8 mouse cellular contexts compared by ENCODE assay signal in genomic region chr3:51288880-51289821, GRCm38 (mm10). TPM values are rescaled to one million over a fixed set of nuclear protein-coding genes. Genes with fewer than 3 reads are reported as not detected.
DNase-seq lines count a peak whose midpoint lies in the region; ATAC-seq and TF ChIP-seq lines count a peak whose summit lies in the region.

No protein-coding gene starts in this region.

- H3K4me2 ChIP-seq in embryonic facial prominence, embryonic 11.5 days (ENCODE audit: low read depth, low read length), result no peak overlapping the region
- H3K4me2 ChIP-seq in liver, embryonic 16.5 days (ENCODE audit: low read depth, low read length), result no peak overlapping the region
- H3K4me2 ChIP-seq in neural tube, embryonic 15.5 days, result no peak overlapping the region

- TF ChIP-seq CTCF in C2C12 (IDR thresholded peaks at IDR 0.05; ENCODE audit: control insufficient read depth, insufficient read depth, insufficient read length), result peak; percentile 20

- H3K9me3 ChIP-seq in embryonic facial prominence, embryonic 11.5 days (replicated peaks; ENCODE audit: control insufficient read depth, low read length), result no peaks in the 10 kb centered on the region
- no peaks in the 10 kb centered on the region for H3K9me3 ChIP-seq in liver, embryonic 16.5 days (replicated peaks; ENCODE audit: control insufficient read depth, low read length)
- H3K9me3 ChIP-seq in neural tube, embryonic 15.5 days (replicated peaks), result no peaks in the 10 kb centered on the region

- no peaks in the 10 kb centered on the region for H3K36me3 ChIP-seq in C2C12 (ENCODE audit: control insufficient read depth, insufficient read depth)
- no peaks in the 10 kb centered on the region for H3K36me3 ChIP-seq in embryonic facial prominence, embryonic 11.5 days (replicated peaks; ENCODE audit: control insufficient read depth, insufficient read depth, low read depth, low read length)
- peaks cover 13% of the 10 kb centered on the region for H3K36me3 ChIP-seq in liver, embryonic 16.5 days (ENCODE audit: control insufficient read depth, insufficient read depth)
- no peaks in the 10 kb centered on the region for H3K36me3 ChIP-seq in neural tube, embryonic 15.5 days

- H3K9ac ChIP-seq in embryonic facial prominence, embryonic 11.5 days (replicated peaks; ENCODE audit: low read length), result no peak overlapping the region
- H3K9ac ChIP-seq in liver, embryonic 16.5 days (ENCODE audit: low read depth, low read length), result no peak overlapping the region
- H3K9ac ChIP-seq in neural tube, embryonic 15.5 days (replicated peaks), result no peak overlapping the region

- no peaks in the 10 kb centered on the region for H3K79me3 ChIP-seq in C2C12 (ENCODE audit: low read depth)

- no peak overlapping the region for H3ac ChIP-seq in C2C12 (ENCODE audit: control insufficient read depth, insufficient read length, low read depth)

- H3K27me3 ChIP-seq in C2C12 (ENCODE audit: control insufficient read depth, insufficient read depth, insufficient read length), result no peaks in the 10 kb centered on the region
- no peaks in the 10 kb centered on the region for H3K27me3 ChIP-seq in embryonic facial prominence, embryonic 11.5 days (ENCODE audit: control insufficient read depth, insufficient read depth, low read length)
- H3K27me3 ChIP-seq in liver, embryonic 16.5 days (ENCODE audit: control insufficient read depth, insufficient read depth, low read depth, low read length), result no peaks in the 10 kb centered on the region
- H3K27me3 ChIP-seq in neural tube, embryonic 15.5 days (replicated peaks), result no peaks in the 10 kb centered on the region

- no peaks in the 10 kb centered on the region for H3K79me2 ChIP-seq in C2C12 (ENCODE audit: control insufficient read depth, insufficient read depth)

- peak; percentile 78 for DNase-seq in adrenal gland, postnatal 25 days
- DNase-seq in embryonic facial prominence, embryonic 11.5 days (ENCODE audit: low spot score), result peak; percentile 91
- peak; percentile 35 to 87 for DNase-seq in heart, adult 9 months (ENCODE audit: low spot score in 2 of 2)
- DNase-seq in kidney, postnatal 25 days, result peak; percentile 78 to 91
- peak; percentile 48 to 65 for DNase-seq in thymus, adult 18-20 months

- 0 out of 2 replicates have a peak, but pooled peaks have one; percentile 18 for ATAC-seq in embryonic facial prominence, embryonic 11.5 days (replicated peaks; ENCODE audit: insufficient number of reproducible peaks, low FRiP score, low TSS enrichment, low read depth)
- peak; percentile 30; the same call in 1 of the 2 replicates for ATAC-seq in liver, embryonic 16.5 days (ENCODE audit: low read depth)
- ATAC-seq in neural tube, embryonic 15.5 days (ENCODE audit: low FRiP score), result peak; percentile 82; the same call in 1 of the 2 replicates

- no peak overlapping the region for H3K27ac ChIP-seq in embryonic facial prominence, embryonic 11.5 days (replicated peaks; ENCODE audit: low read depth, low read length)
- no peak overlapping the region for H3K27ac ChIP-seq in liver, embryonic 16.5 days (ENCODE audit: low read length)
- peak overlapping the region; percentile 54 for H3K27ac ChIP-seq in neural tube, embryonic 15.5 days (replicated peaks)

- 54% methylated on average over 11 of the region's 11 CpGs for WGBS in embryonic facial prominence, embryonic 11.5 days
- 53% methylated on average over 11 of the region's 11 CpGs for WGBS in liver, embryonic 16.5 days (ENCODE audit: insufficient replicate concordance)
- WGBS in neural tube, embryonic 15.5 days, result 49% methylated on average over 11 of the region's 11 CpGs

- H3K4me3 ChIP-seq in C2C12 (ENCODE audit: insufficient read depth, poor library complexity, severe bottlenecking), result no peak overlapping the region
- H3K4me3 ChIP-seq in embryonic facial prominence, embryonic 11.5 days (ENCODE audit: low read depth, low read length), result no peak overlapping the region
- H3K4me3 ChIP-seq in liver, embryonic 16.5 days (ENCODE audit: low read depth, low read length), result no peak overlapping the region
- H3K4me3 ChIP-seq in neural tube, embryonic 15.5 days (replicated peaks), result no peak overlapping the region

- H3K4me1 ChIP-seq in embryonic facial prominence, embryonic 11.5 days (ENCODE audit: control insufficient read depth, insufficient read depth, low read length), result no peaks in the 10 kb centered on the region
- H3K4me1 ChIP-seq in liver, embryonic 16.5 days (ENCODE audit: control insufficient read depth, low read depth, low read length), result no peaks in the 10 kb centered on the region
- peaks cover 3% of the 10 kb centered on the region; the same call in 1 of the 2 replicates for H3K4me1 ChIP-seq in neural tube, embryonic 15.5 days

TF ChIP-seq in C2C12, 6 proteins besides CTCF, POLR2A, EP300 and RAD21:
- TF ChIP-seq MAX (IDR thresholded peaks at IDR 0.05) (no peak), MYOG (IDR thresholded peaks at IDR 0.05; ENCODE audit: control insufficient read depth, extremely low read depth, insufficient read length) (no peak), CEBPB (IDR thresholded peaks at IDR 0.05; ENCODE audit: low read depth) (no peak), FOSL1 (IDR thresholded peaks at IDR 0.05; ENCODE audit: insufficient read depth, low read length, poor library complexity, severe bottlenecking) (no peak), MYOD1 (IDR thresholded peaks at IDR 0.05; ENCODE audit: control insufficient read depth, insufficient read length, low read depth) (no peak), USF1 (IDR thresholded peaks at IDR 0.05; ENCODE audit: low read depth) (no peak)

RNA-seq across cellular contexts. Expression of gene Elf2, which starts 51.3 kb away (rescaled TPM):
- polyA plus RNA-seq in C2C12 (2012; fragmentation: generic; extraction: Trizol), result 19.5 TPM
- total RNA-seq in adrenal gland, postnatal 25 days (2021), result 84.4 and 88.0 TPM in 2 replicates
- 47.3 and 48.9 TPM in 2 replicates for polyA plus RNA-seq in embryonic facial prominence, embryonic 11.5 days (2014; fragmentation: Nextera tagmentation; extraction: Ambion mirVana)
- polyA plus RNA-seq in liver, embryonic 16.5 days (2015; fragmentation: Nextera tagmentation; extraction: Ambion mirVana), result 19.0 and 20.0 TPM in 2 replicates
- 30.0 and 42.4 TPM in 2 replicates for polyA plus RNA-seq in neural tube, embryonic 15.5 days (2015; fragmentation: Nextera tagmentation; extraction: Ambion mirVana)

Comparison
In these comparisons a context has a peak if more than half of its experiments do, and no peak if none do; other contexts are left out.
1. ATAC-seq: peak in every context shown above with its lines; median percentile 82 in neural tube, embryonic 15.5 days; 30 in liver, embryonic 16.5 days; 18 in embryonic facial prominence, embryonic 11.5 days.